Mouse (Mus musculus) kidney, postnatal 10 days (tissue): ENCODE results near the gene Exosc1.

ENCODE experiments used
- DNase-seq: peaks from one replicate; pipeline ENCODE4 v3.0.0; 2021; ENCODE audit warnings: mixed read lengths

Exosc1 gene

GRCm38 (mm10) chr19:41912121-41913080 lies 20.8 kb downstream of the Exosc1 start:
- peak; percentile 65 for DNase-seq

GRCm38 (mm10) chr19:41911178-41912073 lies 21.8 kb downstream of the Exosc1 start, which contains the start of gene Pgam1:
Pgam1 (plus strand) TSS chr19:41911923.
- peak; percentile 98 for DNase-seq

GRCm38 (mm10) chr19:41910396-41910795 lies 22.8 kb downstream of the Exosc1 start:
- no peak for DNase-seq

GRCm38 (mm10) chr19:41908736-41909135 lies 24.5 kb downstream of the Exosc1 start:
- DNase-seq: peak; percentile 33

GRCm38 (mm10) chr19:41907079-41907760 lies 26.0 kb downstream of the Exosc1 start:
- peak; percentile 21 for DNase-seq

GRCm38 (mm10) chr19:41906311-41907078 lies 26.7 kb downstream of the Exosc1 start:
- DNase-seq: no peak

- no peak for DNase-seq
Measured at GRCm38 (mm10) chr19:41905246-41905645, 28.0 kb downstream of the Exosc1 start.

- DNase-seq: no peak
Measured at GRCm38 (mm10) chr19:41902848-41903593, 30.2 kb downstream of the Exosc1 start.

- peak; percentile 36 for DNase-seq
Measured at GRCm38 (mm10) chr19:41901696-41902095, 31.5 kb downstream of the Exosc1 start.

GRCm38 (mm10) chr19:41900495-41901090 lies 32.6 kb downstream of the Exosc1 start:
- no peak for DNase-seq

- peak; percentile 52 for DNase-seq
Measured at GRCm38 (mm10) chr19:41898860-41899259, 34.4 kb downstream of the Exosc1 start.

GRCm38 (mm10) chr19:41896319-41896711 lies 36.9 kb downstream of the Exosc1 start:
- DNase-seq: no peak

- DNase-seq: peak; percentile 85
Measured at GRCm38 (mm10) chr19:41895460-41896318, 37.5 kb downstream of the Exosc1 start, which contains the start of gene Rrp12. Rrp12 (minus strand) TSS chr19:41896173.

- no peak for DNase-seq
Measured at GRCm38 (mm10) chr19:41894959-41895358, 38.3 kb downstream of the Exosc1 start.

- DNase-seq: no peak
Measured at GRCm38 (mm10) chr19:41888191-41888590, 45.0 kb downstream of the Exosc1 start.

GRCm38 (mm10) chr19:41883882-41884281 lies 49.3 kb downstream of the Exosc1 start:
- no peak for DNase-seq

GRCm38 (mm10) chr19:41881842-41882241 lies 51.4 kb downstream of the Exosc1 start:
- DNase-seq: no peak

GRCm38 (mm10) chr19:41874356-41874755 lies 58.9 kb downstream of the Exosc1 start:
- DNase-seq: no peak
